Mouse (Mus musculus) thymus, postnatal 0 days (tissue): ENCODE data around the gene Wdr45. TPM values are rescaled to one million over a fixed set of nuclear protein-coding genes. Genes with fewer than 3 reads are reported as not detected.
"Not testable (repeated sequence)": the region's sequence is repeated elsewhere in the genome, so short reads cannot be mapped to it uniquely, and the experiment has no call there.

ENCODE experiments used
- DNase-seq: peaks from one replicate; pipeline ENCODE4 v3.0.0-alpha.2; 2015; ENCODE audit warnings: low spot score
- polyA plus RNA-seq: library from polyadenylated mRNA; unstranded; fragments of >200 nt; fragmentation: Nextera tagmentation; extraction: Ambion mirVana; gene quantifications from 2 replicates; pipeline ENCODE4 v1.2.1, GENCODE M21; 2015

Gene Wdr45
- polyA plus RNA-seq = 42.2 and 45.5 TPM in 2 replicates

DNA sequence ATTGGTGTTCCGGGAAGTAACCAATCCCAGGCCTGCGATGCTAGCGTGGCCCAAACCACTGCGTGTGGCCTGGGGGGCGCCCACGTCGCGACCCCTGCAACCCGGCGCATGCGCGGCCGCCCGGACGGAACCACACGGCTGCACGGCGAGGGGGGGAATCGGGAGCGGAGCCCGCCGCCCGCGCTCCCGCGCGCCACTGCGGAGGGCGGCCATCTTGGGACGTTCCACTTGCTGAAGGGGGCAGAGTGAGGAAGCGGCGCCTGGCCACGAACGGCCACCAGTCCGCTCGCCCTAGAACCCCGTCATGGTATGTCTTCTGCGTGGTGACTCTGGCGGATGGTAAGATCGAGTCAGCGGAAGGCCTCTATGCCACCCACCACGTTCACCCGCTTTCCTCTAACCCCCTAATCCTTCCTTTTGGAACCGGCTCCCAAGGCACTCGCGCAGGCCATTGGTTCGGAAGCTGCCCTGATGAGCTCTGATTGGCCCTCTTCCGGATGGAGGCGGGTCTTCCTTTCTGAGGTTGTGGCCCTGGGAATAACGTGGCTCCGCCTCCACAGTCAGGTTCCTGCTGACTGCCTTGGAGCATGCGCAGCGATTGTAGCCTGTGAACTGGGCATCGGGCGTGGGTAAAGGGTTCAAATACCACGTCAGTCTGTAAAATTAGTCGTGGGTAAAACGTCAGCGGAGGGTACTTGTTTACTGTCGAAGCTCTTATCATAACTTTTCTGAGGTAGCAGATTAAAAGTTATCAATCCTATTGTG lies at the start of gene Wdr45:
Wdr45 (plus strand) TSS at position 199 of the 765 bp plus-strand sequence.
- peak; percentile 92 for DNase-seq

DNA sequence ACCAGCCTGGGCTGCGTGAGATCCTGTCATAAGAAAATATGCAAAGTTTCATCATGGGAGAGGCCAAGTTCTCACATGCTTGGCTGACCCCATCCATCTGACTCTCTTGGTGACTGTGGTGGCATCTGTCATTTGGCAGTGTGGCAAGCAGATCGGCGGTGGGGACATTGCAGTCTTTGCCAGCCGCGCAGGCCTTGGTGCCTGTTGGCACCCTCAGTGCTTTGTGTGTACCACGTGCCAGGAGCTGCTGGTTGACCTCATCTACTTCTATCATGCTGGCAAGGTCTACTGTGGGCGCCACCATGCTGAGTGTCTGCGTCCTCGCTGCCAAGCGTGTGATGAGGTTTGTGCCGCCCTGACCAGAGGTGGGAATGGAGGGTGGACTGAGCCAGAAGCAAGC lies 49.3 kb upstream of the Wdr45 start:
- DNase-seq = no peak

DNA sequence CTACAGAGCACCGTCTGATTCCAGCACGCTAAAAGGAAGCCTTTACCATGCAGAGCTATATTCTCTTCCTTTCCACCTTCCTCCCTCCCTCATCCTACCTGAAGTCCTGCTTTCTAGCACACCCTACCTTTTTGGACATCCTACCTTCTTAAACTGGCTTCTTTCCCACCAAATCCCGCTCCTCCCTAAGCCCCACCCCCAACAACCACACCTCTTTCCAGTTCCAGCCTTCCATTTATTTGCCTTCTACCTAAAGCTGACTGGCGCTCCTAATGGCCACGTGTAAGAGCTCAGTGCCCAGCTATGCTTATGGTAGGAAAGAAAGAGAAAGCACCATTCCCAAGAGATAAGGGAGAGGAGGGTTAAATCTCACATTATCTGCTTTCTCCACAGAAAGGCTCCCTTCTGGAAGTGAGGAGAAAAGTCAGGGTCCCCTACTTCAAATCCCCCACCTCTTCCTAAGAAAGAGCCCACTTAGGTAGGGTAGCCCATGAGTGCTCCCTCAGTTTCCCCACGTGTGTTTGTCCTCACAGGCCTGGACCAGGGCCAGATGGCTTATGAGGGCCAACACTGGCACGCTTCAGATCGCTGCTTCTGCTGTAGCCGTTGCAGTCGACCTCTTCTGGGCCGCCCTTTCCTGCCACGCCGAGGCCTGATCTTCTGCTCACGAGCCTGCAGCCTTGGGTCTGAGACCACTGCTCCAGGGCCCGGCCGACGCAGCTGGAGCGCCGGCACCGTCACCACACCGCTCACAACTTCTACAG lies 48.2 kb upstream of the Wdr45 start:
- no peak for DNase-seq

DNA sequence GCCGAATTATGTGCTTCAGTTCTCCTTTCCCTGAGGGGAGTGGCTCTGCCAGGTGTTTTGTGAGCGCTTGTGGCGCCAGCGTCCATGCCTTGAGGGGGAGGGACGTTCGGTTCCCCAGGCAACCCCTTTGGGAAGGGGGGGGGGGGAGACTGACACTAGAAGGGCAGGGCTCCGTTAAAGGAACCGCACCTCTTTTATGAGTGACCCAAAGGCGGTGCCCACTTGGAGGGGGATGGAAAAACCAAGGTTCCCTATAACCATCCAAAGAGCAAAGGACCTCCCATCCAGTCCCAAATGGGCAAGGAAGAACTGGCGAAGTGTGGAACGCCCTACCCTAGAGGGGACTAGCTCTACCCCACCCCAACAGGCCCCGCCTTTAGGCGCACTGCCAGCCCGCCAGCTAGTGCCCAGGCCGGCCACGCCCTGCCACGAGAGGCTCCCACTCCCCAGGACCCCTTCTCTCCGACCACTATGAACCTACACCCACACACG lies 43.7 kb upstream of the Wdr45 start:
- peak; percentile 63 for DNase-seq

DNA sequence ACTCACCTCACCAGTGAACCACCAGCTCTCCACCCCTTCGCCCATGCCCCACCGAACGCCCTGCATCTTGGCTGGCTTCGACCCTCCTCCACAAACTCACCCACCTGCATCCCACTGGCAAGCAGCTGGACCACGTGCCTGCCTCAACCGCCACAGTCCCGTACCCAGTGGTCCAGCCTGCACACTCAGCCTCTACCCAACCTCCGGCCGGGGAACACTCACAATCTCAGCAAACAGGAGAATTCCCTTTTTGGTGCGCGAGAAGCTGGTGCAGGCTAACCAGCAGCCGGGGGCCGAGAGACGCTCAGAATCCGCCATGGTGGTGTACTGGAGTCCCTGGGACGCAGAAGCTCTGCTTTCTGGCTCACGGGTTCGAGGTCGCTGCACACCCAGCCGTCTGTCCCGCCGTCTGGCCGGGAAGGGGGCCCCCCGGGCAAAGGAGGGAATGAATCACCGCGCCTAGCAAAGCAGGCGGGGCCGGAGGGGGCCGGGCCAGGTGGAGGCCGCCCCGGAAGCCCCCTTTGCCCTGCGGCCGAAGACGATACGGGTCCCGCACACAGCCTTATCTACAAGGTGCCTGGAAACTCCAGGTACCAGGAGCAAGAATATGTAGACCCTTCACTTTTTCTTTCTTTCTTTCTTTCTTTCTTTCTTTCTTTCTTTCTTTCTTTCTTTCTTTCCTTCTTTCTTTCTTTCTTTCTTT lies 43.1 kb upstream of the Wdr45 start, which contains the start of gene Plp2:
Plp2 (minus strand) TSS at position 470 of the 703 bp plus-strand sequence.
- no peak for DNase-seq

DNA sequence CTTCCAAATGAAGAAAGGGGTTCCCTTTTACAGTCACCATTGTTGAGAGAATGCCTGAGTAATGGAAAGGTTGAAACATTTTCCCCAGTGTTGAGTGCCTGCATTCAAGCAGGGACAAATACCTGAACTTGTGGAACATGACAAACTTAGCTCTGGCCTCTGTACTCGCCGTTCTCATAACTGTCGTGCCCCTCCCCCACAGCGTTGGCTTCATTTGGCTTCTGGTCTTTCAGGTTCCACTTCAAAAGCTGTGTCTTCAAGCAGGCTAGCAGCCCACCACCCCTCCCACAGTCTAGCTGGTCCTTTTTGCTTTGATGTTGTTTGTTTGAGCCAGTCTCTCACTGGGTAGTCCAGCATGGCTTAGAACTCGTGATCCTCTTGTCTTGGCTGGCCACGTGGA lies 41.4 kb upstream of the Wdr45 start:
- DNase-seq = no peak

DNA sequence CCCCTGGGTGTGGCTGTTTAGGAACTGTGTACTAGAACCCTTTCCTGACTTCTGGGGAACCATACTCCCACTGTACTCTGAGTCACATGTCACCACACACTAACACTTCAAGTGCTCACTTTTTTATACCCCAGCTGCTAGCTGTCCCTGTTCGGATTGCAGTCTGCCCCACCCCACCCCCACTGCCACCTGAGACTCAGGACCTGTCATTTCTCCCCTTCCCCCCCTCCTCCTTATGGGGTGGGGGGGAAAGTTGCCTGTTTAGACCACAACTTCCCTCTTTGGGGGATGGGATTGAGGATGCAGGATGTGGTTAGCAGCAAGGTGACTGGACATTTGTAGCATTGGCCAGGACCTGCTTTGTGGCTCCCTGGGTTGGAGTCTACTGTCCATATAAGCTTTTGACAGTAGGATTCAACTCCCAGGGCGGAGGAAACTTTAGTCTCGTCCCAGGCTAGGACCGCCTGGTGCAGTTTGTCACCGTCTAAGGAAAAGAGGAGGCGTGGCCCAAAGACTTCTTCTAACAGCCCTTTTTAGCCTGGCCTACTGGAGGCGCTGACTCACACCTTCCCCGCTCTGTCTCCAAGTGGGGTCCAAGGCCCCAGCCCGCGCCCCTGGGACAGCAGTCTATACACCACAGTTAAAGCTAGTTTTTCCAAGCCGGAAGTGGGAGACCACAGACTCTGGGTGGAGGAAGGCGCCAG lies 40.4 kb upstream of the Wdr45 start:
- DNase-seq = peak; percentile 54

DNA sequence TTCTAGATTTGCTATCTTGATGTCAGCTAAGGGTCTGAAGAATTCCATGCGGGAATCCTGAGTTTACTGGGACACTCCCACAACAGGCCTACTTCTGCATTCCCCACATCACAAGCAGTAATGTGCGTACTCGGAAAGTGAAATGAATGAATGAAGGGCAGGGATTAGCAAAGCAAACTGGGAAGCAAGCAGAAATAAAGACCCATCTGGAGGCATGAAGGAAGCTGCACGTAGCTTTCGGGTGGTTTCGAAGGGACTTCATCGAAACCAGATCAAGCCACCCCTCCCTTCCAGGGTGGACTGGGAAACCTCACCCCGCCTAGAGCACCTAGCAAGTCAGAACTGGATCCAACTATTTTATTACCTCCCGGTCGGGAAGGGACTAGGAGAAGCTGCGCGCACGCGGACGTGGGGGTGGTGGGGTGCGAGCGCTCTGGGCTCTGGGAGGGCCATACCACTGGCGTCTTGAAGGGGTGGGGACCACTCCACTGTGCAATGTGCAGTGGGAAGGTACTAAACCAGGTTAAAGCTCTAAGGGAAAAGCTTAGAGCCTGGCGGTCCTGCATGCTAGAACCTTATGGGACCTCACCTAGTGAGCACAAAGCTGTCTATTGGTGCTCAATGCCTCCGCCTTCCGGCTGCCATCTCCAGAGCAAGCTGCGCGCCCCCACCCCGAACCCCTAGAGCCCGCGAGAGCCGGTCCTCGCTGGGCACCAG lies 39.7 kb upstream of the Wdr45 start:
- DNase-seq = peak; percentile 29

DNA sequence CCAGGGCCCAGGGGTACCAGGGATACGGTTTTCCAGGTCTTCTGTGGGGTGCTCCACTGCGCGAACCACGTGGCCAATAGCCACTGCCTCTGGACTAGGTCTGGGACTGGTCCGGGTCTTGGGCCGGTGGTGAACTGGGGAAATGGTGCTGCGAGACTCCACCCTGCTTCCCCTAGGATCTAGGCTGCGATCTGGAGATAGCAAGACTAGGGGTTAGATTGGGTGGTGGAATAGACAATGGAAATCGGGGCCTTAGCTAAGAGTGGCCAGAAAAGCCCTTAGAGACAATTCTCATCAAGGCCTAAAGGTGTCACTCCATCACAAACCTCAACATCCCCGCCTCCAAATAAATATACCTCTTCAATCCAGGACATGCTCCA lies 39.1 kb upstream of the Wdr45 start:
- no peak for DNase-seq

DNA sequence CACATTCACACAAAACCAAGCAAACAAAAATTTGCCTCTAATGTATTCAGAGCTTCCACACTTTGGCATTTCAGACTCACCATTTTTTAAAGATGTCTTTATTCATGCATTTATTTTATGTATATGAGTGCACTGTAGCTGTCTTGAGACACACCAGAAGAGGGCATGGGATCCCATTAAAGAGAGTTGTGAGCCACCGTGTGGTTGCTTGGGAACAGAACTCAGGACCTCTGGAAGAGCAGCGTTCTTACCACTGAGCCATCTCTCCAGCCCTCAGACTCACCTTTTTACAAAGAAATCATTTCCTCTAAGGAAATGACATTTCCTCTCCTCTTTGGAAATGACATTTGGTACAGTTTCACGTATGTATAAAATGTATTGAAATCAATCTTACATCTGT lies 35.1 kb upstream of the Wdr45 start:
- DNase-seq = no peak

DNA sequence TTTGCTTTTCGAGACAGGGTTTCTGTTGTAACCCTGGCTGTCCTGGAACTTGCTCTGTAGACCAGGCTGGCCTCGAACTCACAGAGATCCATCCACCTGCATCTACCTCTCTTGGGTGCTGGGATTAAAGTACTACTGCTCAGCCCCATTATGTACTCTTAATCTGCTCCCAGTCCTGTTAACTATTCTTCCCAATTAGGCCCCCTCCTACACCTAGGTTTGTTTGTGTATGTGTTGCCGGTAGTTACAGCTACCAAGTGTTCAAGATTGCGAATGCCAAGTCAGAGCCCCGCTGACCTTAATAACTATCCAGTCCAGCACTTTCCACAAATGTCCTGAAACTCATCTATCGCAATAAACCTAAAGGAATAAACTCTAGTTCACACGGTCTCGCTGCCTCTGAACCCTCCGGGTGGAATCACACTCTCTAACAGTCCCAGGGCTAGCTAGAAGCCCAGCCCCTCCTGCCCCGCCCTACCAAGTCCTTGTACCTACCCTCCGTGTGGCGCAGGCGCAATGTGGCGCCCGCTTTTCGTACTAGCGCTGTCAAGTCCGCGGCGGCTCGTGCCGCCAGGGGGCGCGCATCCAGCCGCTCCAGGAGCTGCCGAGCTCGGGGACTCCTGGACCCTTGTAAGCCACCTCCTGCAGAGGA lies 34.6 kb upstream of the Wdr45 start:
- peak; percentile 91 for DNase-seq

DNA sequence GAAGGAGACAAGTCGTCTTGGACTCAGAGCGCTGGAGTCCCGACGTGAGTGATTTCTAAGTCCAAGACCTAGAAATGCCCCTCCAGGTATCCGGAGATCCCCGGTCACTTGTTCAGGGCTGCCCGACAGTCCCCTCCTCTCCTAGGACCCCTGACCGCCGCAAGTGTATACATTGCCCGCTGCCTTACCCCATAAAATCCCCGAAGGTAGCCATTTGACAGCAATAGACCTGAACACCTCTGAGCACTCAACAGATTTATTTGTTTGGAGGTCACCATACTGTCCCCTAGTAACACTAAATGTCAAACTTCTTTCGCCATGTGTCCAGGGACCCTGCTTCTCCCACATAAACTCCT lies 34.1 kb upstream of the Wdr45 start:
- DNase-seq = no peak

DNA sequence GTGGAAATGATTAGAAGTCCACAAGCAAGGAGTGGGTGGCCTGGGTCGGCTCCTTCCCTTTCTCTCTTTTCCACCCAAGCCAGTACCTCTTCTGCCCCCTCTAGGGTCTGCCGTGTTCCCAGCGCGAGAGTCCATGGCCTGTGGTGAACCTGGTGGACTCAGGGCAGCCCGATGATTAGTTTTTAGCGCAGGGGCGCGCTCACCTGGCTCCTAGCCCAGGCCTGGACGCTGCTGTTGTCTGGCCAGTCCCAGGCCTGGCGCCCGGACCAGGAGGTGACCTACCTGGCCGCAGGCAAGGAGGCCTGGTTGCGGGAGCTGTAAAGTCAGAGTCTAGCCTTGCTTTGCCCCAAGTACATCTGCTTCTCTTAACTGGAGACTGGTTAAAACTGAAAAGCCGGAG lies 33.3 kb upstream of the Wdr45 start, which contains the start of gene Magix:
Magix (minus strand) TSS at position 388 of the 400 bp plus-strand sequence.
- no peak for DNase-seq

DNA sequence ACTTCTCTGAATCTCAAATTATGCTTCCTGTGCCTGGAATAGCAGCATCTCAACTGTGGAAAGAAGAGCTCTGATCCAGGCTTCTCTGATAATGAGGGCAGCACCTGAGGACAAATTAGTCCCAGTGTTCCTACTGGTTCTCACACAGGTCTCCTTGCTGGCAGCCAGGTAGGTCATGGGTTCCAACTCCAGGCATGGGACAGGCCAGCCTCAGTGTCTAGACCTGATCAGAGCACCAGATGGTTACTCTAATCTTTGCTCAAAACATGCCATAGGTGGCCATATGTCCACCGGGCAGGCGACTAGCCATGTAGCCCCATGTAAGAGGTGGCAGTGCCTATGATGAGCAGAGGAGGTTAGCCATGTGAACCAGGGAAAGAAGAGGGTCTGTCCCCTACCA lies 25.8 kb upstream of the Wdr45 start:
- DNase-seq = no peak

DNA sequence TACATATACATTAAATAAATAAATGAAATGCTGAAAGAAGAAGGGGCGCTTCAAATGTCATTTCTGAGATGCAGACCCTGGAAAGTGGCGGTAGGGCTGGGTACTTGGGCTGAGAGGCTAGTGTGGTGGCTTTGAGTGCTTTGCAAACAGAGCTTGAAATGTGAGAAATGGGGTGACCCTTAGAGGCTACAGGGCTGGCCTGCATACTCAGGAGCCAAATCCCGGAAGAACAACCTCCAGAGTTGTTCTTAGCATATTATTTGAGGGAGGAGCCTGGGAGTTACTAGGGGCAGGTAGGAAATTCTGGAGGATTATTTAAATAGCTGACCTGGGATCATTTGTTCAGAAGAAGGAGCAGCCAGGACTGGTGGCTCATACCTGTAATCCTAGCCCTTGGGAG lies 23.6 kb upstream of the Wdr45 start:
- no peak for DNase-seq

DNA sequence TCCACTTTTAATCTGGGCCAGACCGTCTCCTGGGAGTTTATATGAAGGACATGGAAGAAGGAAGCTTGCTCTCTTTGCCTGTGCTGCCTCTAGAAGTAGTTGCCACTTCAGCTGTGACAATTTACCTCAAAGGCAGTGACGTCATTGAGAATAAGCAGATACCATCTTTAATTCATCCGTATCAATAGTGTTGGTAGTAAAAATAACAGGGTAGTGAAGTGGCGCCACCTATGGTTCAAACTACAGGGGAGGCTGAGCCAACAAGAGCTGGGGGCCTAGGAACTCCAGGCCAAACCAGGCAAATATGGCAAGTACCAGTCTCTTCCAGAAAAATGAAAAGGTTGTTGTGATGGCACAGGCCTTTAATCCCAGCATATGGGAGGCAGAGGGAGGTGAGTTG lies 21.3 kb upstream of the Wdr45 start:
- peak; percentile 19 for DNase-seq

DNA sequence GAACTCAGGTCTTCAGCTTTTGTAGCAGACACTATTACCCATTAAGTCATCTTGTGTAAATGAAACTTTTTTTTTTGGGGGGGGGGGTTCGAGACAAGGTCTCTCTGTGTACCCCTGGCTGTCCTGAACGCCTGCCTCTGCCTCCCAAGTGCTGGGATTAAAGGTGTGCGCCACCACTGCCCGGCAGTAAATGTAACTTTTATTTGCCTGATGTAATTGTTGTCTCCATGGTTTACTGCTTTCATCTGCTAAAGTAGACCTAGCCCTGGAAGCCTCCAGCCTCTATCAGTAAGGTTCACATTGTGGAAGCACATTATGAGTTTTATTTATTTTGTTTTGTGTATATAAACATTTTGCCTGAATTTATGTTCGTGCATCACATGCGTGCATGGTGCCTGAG lies 17.6 kb upstream of the Wdr45 start:
- no peak for DNase-seq

DNA sequence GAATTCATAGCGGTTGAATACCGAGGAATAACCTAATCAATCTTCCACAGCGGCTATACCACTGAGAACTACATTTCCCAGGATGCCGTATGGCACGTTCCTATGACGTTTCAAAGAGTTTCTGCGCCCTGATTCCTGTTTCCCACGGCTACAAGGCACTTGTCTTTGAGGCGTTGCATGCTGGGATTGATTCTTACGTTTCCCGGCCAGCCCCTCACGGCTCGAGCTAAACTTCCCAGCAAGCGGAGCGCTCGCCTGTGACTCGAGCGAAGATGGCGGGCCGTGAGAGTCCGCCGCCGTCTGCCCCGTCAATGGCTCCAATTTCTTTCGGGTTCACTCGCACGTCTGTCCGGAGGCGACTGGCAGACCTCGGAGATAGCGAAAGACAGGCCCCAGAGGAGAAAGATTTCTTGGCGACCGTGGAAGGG lies 17.2 kb upstream of the Wdr45 start, which contains the start of gene Gpkow:
Gpkow (plus strand) TSS at position 178 of the 428 bp plus-strand sequence.
- peak; percentile 89 for DNase-seq

DNA sequence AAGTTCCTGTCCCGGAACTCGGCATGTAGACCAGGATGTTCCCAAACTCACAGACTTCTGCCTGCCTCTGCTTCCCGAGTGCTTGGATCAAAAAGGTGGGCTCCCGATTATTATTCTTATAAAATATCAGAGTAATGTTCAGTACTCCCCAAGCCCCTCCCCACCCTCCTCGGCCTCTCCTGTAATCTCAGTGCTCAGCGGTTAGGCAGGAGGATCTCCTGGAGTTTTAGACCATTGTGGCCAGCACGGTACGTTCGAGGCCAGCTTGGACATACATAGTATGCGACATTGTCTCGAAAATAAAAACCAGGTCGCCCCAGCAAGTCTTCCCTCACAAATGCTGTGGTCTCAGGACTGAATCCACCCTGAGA lies 384 bp upstream of the Wdr45 start:
- DNase-seq = not testable (repeated sequence)

DNA sequence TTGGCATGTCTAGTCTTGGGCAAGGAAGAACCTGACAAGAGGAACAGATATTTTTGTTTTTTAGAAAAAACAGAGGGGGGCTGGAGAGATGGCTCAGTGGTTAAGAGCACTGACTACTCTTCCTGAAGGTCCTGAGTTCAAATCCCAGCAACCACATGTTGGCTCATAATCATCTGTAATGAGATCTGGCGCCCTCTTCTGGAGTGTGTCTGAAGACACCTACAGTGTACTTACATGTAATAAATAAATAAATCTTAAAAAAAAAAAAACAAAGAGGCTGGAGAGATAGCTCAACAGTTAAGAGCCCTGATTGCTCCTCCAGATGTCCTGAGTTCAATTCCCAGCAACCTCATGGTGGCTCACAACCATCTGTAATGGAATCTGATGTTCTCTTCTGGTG lies 1.9 kb downstream of the Wdr45 start:
- DNase-seq = not testable (repeated sequence)
